Mouse (Mus musculus): ENCODE measurements at regions not wholly inside any gene's neighbourhood (a gene's known extent, or its start where the extent isn't known, plus 50 kb on each side); places are given as distances from the start of the nearest gene placed in this dataset.

GRCm38 (mm10) chr12:27599149-27599548 lies 256.8 kb upstream of the Sox11 start:
- DNase-seq (ENCODE audit: low spot score) (no peak), ATAC-seq (ENCODE audit: extremely low read depth, insufficient number of reproducible peaks, low FRiP score, poor library complexity, severe bottlenecking) (no peak)
- Histone ChIP-seq H3K36me3 (replicated peaks) (no peaks in the 10 kb centered on the region), H3K9me3 (replicated peaks) (peaks cover 30% of the 10 kb centered on the region), H3K27me3 (ENCODE audit: insufficient read depth, low read length) (no peaks in the 10 kb centered on the region), H3K4me3 (ENCODE audit: low read depth, low read length) (no peak overlapping the region), H3K4me1 (ENCODE audit: insufficient read depth, low read depth, low read length) (no peaks in the 10 kb centered on the region)
- TF ChIP-seq TAL1 (conservative IDR thresholded peaks at IDR 0.05; ENCODE audit: low read depth, low read length) (no peak), GATA1 (IDR thresholded peaks at IDR 0.05; ENCODE audit: borderline replicate concordance, low read length) (no peak), GATA2 (IDR thresholded peaks at IDR 0.05; ENCODE audit: borderline replicate concordance, low read depth, low read length) (no peak), POLR2AphosphoS5 (IDR thresholded peaks at IDR 0.05; ENCODE audit: insufficient replicate concordance, low read depth, low read length) (no peak), CTCF (IDR thresholded peaks at IDR 0.05; ENCODE audit: low read depth, low read length) (no peak)

DNA sequence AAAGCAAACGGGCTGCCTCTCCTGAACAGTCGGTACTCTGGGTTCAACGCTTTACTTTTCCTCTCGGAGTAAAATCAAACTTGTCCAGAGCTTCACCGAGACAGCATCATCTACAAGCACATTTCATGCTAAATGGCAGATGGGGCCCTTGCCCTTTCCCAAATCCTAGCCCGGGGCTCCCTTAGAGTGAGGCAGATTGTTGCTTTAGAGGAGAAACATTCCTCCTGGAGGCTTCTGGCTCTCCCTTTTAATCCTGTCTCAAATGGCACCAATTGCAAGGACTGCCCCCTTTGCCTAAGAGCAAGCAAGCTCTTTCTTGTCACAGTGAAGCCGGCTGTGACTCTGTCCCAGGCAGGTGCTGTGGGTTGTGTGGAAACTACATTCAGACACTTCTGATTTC lies 255.5 kb upstream of the Sox11 start:
- TF ChIP-seq TAL1 (conservative IDR thresholded peaks at IDR 0.05; ENCODE audit: low read depth, low read length) (no peak), CTCF (IDR thresholded peaks at IDR 0.05; ENCODE audit: low read depth, low read length) (no peak), GATA1 (IDR thresholded peaks at IDR 0.05; ENCODE audit: borderline replicate concordance, low read length) (no peak), POLR2AphosphoS5 (IDR thresholded peaks at IDR 0.05; ENCODE audit: insufficient replicate concordance, low read depth, low read length) (no peak), GATA2 (IDR thresholded peaks at IDR 0.05; ENCODE audit: borderline replicate concordance, low read depth, low read length) (no peak)
- ATAC-seq (ENCODE audit: extremely low read depth, insufficient number of reproducible peaks, low FRiP score, poor library complexity, severe bottlenecking), result no peak
- Histone ChIP-seq H3K36me3 (replicated peaks) (no peaks in the 10 kb centered on the region), H3K9me3 (replicated peaks) (peaks cover 30% of the 10 kb centered on the region), H3K27me3 (ENCODE audit: insufficient read depth, low read length) (no peaks in the 10 kb centered on the region), H3K4me1 (ENCODE audit: insufficient read depth, low read depth, low read length) (no peaks in the 10 kb centered on the region), H3K4me3 (ENCODE audit: low read depth, low read length) (no peak overlapping the region)
- DNase-seq (ENCODE audit: low spot score), result no peak

DNA sequence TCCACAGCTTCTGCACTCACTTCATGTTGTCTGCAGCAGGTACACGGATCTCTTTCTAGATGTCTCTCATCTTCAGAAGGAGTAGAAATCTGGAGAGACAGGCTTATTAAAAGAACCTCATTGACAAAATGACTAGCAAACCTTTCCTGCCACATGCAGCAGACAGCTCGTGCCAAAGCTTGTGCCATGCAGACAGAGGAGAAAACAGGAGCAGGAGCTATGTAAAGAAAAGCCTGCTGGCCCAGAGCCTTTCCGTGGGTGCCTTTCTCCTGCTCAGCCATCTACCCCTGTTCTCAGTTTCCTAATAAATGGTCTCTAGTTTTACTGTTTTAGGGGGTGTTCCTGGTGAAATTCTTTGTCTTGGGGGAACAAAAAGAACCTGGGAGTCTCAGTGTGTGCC lies 254.9 kb upstream of the Sox11 start:
- H3K27me3 ChIP-seq (ENCODE audit: insufficient read depth, low read length), result no peaks in the 10 kb centered on the region
- no peak for ATAC-seq (ENCODE audit: extremely low read depth, insufficient number of reproducible peaks, low FRiP score, poor library complexity, severe bottlenecking)
- TF ChIP-seq CTCF (IDR thresholded peaks at IDR 0.05; ENCODE audit: low read depth, low read length) (no peak), POLR2AphosphoS5 (IDR thresholded peaks at IDR 0.05; ENCODE audit: insufficient replicate concordance, low read depth, low read length) (no peak), GATA1 (IDR thresholded peaks at IDR 0.05; ENCODE audit: borderline replicate concordance, low read length) (no peak), GATA2 (IDR thresholded peaks at IDR 0.05; ENCODE audit: borderline replicate concordance, low read depth, low read length) (no peak), TAL1 (conservative IDR thresholded peaks at IDR 0.05; ENCODE audit: low read depth, low read length) (no peak)

DNA sequence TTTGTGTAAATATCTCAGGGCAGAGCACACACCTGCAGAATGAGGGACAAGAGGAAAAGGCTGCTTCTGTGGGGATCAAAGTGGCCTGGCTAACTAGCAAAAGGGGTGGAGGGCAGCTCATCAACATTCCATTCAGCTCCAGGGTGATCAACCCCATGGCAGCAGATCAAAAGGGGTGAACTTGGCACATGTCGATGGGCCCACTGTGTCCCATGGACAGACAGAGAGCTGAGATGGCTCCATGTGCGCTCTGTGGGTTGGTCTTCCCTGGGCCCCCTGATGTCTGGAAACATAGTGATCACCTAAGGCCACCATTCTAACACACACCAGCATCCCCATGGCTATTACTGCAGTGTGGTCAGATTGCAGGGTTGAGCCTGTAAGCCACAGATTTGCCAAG lies 253.2 kb upstream of the Sox11 start:
- H3K9me3 ChIP-seq (replicated peaks), result peaks cover 30% of the 10 kb centered on the region
- DNase-seq (ENCODE audit: low spot score) (no peak), ATAC-seq (ENCODE audit: extremely low read depth, insufficient number of reproducible peaks, low FRiP score, poor library complexity, severe bottlenecking) (no peak)
- H3K36me3 ChIP-seq (replicated peaks), result no peaks in the 10 kb centered on the region
- TF ChIP-seq POLR2AphosphoS5 (IDR thresholded peaks at IDR 0.05; ENCODE audit: insufficient replicate concordance, low read depth, low read length), result no peak
- no peak for TF ChIP-seq TAL1 (conservative IDR thresholded peaks at IDR 0.05; ENCODE audit: low read depth, low read length)
- TF ChIP-seq GATA2 (IDR thresholded peaks at IDR 0.05; ENCODE audit: borderline replicate concordance, low read depth, low read length), result no peak
- TF ChIP-seq CTCF (IDR thresholded peaks at IDR 0.05; ENCODE audit: low read depth, low read length), result no peak
- TF ChIP-seq GATA1 (IDR thresholded peaks at IDR 0.05; ENCODE audit: borderline replicate concordance, low read length), result no peak
- H3K4me1 ChIP-seq (ENCODE audit: insufficient read depth, low read depth, low read length), result no peaks in the 10 kb centered on the region
- H3K27me3 ChIP-seq (ENCODE audit: insufficient read depth, low read length), result no peaks in the 10 kb centered on the region
- H3K4me3 ChIP-seq (ENCODE audit: low read depth, low read length), result no peak overlapping the region

More for the DNA sequence above, 254.9 kb upstream of the Sox11 start:
- Histone ChIP-seq H3K4me3 (ENCODE audit: low read depth, low read length) (no peak overlapping the region), H3K36me3 (replicated peaks) (no peaks in the 10 kb centered on the region), H3K4me1 (ENCODE audit: insufficient read depth, low read depth, low read length) (no peaks in the 10 kb centered on the region), H3K9me3 (replicated peaks) (peaks cover 30% of the 10 kb centered on the region)
- no peak for DNase-seq (ENCODE audit: low spot score)

DNA sequence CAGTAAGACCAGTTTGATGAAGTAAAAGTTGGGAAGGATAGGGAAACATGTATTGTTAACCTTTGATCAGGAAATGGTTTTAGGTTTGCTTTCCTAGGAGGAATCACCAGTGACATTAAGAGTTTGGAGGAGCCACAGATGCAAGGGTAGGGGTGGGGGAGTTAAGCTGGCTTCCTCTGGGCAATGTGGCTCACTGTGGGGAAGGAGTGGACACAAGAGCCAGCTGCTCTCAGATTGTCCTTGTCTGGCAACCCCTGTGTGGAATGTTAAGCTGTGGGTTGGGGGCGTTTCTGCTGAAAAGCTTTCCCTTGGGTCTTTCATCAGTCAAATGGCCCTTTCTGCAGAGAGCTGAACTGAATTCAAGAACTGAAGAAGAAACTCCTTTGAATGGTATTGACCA lies 251.1 kb upstream of the Sox11 start:
- ATAC-seq (ENCODE audit: extremely low read depth, insufficient number of reproducible peaks, low FRiP score, poor library complexity, severe bottlenecking) (no peak), DNase-seq (ENCODE audit: low spot score) (no peak)
- no peaks in the 10 kb centered on the region for H3K4me1 ChIP-seq (ENCODE audit: insufficient read depth, low read depth, low read length)
- peaks cover 23% of the 10 kb centered on the region for H3K9me3 ChIP-seq (replicated peaks)
- TF ChIP-seq GATA2 (IDR thresholded peaks at IDR 0.05; ENCODE audit: borderline replicate concordance, low read depth, low read length), result no peak
- TF ChIP-seq CTCF (IDR thresholded peaks at IDR 0.05; ENCODE audit: low read depth, low read length), result no peak
- TF ChIP-seq TAL1 (conservative IDR thresholded peaks at IDR 0.05; ENCODE audit: low read depth, low read length), result no peak
- TF ChIP-seq POLR2AphosphoS5 (IDR thresholded peaks at IDR 0.05; ENCODE audit: insufficient replicate concordance, low read depth, low read length), result no peak
- no peak for TF ChIP-seq GATA1 (IDR thresholded peaks at IDR 0.05; ENCODE audit: borderline replicate concordance, low read length)
- H3K36me3 ChIP-seq (replicated peaks), result no peaks in the 10 kb centered on the region
- H3K27me3 ChIP-seq (ENCODE audit: insufficient read depth, low read length), result no peaks in the 10 kb centered on the region
- H3K4me3 ChIP-seq (ENCODE audit: low read depth, low read length), result no peak overlapping the region

DNA sequence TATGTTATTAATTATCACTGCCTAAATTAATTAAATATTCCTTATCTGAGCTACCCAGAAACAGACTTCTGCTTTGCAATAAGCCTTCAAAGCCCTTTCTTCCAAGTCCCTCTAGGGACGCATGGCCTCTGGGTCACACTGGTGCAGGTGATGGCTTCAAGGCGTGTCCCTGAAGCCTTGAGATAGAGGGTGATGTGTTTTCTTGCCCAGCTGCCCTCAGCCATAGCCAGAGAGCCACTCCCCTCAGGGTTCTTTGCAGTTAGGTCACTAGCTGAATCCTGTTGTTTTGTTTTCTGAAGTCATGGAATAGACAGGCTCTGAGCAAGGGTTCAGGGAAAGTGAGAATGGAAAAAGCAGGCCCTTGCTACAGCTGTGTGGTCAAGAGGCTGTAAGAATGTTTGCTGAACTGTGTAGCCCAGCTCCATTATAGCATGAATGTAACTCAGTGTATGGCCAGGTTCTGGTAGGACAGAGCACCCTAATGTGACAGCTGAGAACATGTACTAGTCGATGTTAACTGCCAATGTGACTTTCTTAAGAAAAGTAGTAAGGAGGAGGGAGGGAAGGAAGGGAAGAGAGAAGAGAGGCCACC lies 233.8 kb upstream of the Sox11 start:
- H3K4me1 ChIP-seq (ENCODE audit: insufficient read depth, low read depth, low read length), result no peaks in the 10 kb centered on the region
- H3K9me3 ChIP-seq (replicated peaks), result peaks cover 32% of the 10 kb centered on the region
- no peak for DNase-seq (ENCODE audit: low spot score)
- TF ChIP-seq GATA1 (IDR thresholded peaks at IDR 0.05; ENCODE audit: borderline replicate concordance, low read length) (no peak), CTCF (IDR thresholded peaks at IDR 0.05; ENCODE audit: low read depth, low read length) (no peak), POLR2AphosphoS5 (IDR thresholded peaks at IDR 0.05; ENCODE audit: insufficient replicate concordance, low read depth, low read length) (no peak), TAL1 (conservative IDR thresholded peaks at IDR 0.05; ENCODE audit: low read depth, low read length) (no peak), GATA2 (IDR thresholded peaks at IDR 0.05; ENCODE audit: borderline replicate concordance, low read depth, low read length) (no peak)
- no peak overlapping the region for H3K4me3 ChIP-seq (ENCODE audit: low read depth, low read length)
- no peaks in the 10 kb centered on the region for H3K27me3 ChIP-seq (ENCODE audit: insufficient read depth, low read length)
- no peaks in the 10 kb centered on the region for H3K36me3 ChIP-seq (replicated peaks)
- ATAC-seq (ENCODE audit: extremely low read depth, insufficient number of reproducible peaks, low FRiP score, poor library complexity, severe bottlenecking), result no peak

All from G1E (cell line).